Mouse (Mus musculus) gastrocnemius, adult 2 months (tissue): ENCODE data around the gene Clec1a. TPM values are rescaled to one million over a fixed set of nuclear protein-coding genes. Genes with fewer than 3 reads are reported as not detected.
"Not testable (repeated sequence)": the region's sequence is repeated elsewhere in the genome, so short reads cannot be mapped to it uniquely, and the experiment has no call there.

Experiments
- DNase-seq: peaks from one replicate; pipeline ENCODE4 v3.0.0; 2022
- H3K27ac ChIP-seq: fragments of 200-600 bp; 2 replicates; pipeline ENCODE4 v1.8.1; 2022; ENCODE audit warnings: mild to moderate bottlenecking
- H3K4me3 ChIP-seq: fragments of 200-600 bp; 2 replicates; pipeline ENCODE4 v1.8.1; 2022; ENCODE audit warnings: mild to moderate bottlenecking, moderate library complexity
- CTCF ChIP-seq: fragments of 200-600 bp; IDR thresholded peaks from 2 replicates; pipeline ENCODE4 v1.8.1; 2022; ENCODE audit warnings: antibody characterized with exemption, mild to moderate bottlenecking, moderate library complexity
- intact Hi-C: fragments of 180-260 bp; cut with DNase I; formaldehyde crosslinking; loops from one replicate; pipeline ENCODE4 v1.15.1; 2025
- long read RNA-seq, 2 experiments: library from polyadenylated mRNA; stranded (forward); transcript quantifications; one replicate each; pipeline ENCODE4 v2.0.0; 2021
- total RNA-seq, 2 experiments: library from RNA; stranded (reverse); gene quantifications; 2 replicates each; pipeline ENCODE4 v1.2.3; 2021

Clec1a gene
- 1 to 10 TPM; 1.8 to 3.0 TPM for total RNA-seq
- long read RNA-seq, experiment 1, full-length matches to known transcripts, result 2 of 3 reads
- long read RNA-seq, experiment 1, partial matches to known transcripts, result 0 of 3 reads
- long read RNA-seq, experiment 1, other reads (novel, unspliced or antisense), result 1 of 3 reads
- long read RNA-seq, experiment 2, full-length matches to known transcripts, result 3 of 4 reads
- long read RNA-seq, experiment 2, partial matches to known transcripts, result 0 of 4 reads
- long read RNA-seq, experiment 2, other reads (novel, unspliced or antisense), result 1 of 4 reads

DNA sequence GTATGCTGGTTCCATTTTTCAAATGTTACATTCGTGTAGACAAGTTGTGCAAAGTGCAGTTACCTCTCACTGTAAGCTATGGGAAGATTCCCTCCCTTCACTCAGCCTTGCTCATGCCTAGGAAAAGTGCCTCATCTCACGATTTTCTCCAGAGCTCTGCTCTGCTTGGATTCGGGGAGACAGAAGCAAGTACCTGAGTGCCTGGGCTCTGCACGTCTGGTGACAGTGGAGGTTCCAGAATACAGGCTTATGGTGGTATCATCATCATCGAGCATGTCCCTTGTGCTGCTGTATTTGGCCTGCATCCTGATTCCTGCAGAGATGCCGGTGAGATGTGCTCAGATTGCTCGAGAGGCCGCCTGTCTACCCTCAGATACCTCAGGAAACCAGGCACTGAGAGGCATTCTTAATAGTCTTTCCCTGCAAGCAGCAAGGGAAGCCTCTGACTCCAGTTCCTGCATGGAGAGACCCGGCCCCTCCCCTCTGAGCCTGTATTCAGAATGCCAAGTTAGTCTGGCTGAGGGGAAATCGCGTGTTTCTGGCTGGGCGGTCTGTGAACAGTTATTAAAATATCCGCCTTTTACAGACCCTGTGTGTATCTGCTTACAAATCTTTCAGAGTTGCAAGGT is at the start of gene Clec1a:
Gene Clec1a (minus strand): TSS at position 590 of the 629 bp plus-strand sequence.
- Histone ChIP-seq H3K27ac (peak within 1 kb of the TSS; percentile 82), H3K4me3 (peak within 1 kb of the TSS; percentile 69)
- DNase-seq, result peak; percentile 59
- no peak for TF ChIP-seq CTCF
- intact Hi-C loops, result no loop called here

- DNase-seq, H3K27ac ChIP-seq, intact Hi-C loops, H3K4me3 ChIP-seq: not testable (repeated sequence)
These were observed 47.7 kb upstream of the Clec1a start for GRCm38 (mm10) chr6:129499516-129499915.

DNA sequence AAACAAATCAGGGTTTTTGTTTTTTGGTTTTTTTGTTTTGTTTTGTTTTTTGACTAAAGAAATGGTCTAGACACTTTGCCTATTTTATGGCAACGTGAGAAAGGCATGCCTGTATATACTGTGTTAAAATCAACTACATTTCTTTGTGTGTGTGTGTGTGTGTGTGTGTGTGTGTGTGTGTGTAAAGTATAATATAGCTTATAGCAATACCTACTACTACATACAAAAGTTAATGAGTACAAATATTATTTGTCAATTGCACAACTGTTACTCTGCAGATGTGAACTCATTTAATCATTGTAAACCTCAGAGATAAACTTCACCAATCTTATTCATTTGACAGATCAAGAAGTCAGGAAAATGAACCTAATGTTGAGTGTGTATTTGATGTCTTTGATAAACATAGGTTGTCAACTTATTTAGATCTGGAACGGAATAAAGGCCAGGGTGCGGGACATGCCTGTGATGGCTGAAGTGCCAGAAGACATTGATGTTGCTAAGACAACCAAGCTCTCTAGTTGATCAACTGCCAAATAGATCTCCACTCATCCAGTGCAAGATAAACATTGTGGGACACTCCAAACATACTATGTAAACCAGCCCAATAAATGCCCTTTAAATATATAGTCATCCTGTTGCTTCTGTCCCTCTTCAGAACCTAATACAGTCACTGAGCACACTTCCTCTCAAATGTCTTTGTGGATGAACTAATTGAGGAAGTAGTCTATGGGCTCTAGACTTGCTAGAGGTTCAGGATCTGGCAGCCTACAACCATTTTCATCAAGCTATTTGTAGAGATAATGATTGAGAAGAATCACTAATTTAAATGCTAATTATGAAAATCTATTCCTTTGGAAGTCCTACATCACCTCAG is 45.8 kb upstream of the Clec1a start:
- no peak overlapping the region for H3K4me3 ChIP-seq
- TF ChIP-seq CTCF, result no peak
- DNase-seq, result no peak
- no peak overlapping the region for H3K27ac ChIP-seq
- intact Hi-C loops, result no loop called here

GRCm38 (mm10) chr6:129494924-129495323 is 43.1 kb upstream of the Clec1a start:
- DNase-seq, result no peak
- no peak overlapping the region for H3K4me3 ChIP-seq
- TF ChIP-seq CTCF, result no peak
- intact Hi-C loops, result no loop called here
- no peak overlapping the region for H3K27ac ChIP-seq

DNA sequence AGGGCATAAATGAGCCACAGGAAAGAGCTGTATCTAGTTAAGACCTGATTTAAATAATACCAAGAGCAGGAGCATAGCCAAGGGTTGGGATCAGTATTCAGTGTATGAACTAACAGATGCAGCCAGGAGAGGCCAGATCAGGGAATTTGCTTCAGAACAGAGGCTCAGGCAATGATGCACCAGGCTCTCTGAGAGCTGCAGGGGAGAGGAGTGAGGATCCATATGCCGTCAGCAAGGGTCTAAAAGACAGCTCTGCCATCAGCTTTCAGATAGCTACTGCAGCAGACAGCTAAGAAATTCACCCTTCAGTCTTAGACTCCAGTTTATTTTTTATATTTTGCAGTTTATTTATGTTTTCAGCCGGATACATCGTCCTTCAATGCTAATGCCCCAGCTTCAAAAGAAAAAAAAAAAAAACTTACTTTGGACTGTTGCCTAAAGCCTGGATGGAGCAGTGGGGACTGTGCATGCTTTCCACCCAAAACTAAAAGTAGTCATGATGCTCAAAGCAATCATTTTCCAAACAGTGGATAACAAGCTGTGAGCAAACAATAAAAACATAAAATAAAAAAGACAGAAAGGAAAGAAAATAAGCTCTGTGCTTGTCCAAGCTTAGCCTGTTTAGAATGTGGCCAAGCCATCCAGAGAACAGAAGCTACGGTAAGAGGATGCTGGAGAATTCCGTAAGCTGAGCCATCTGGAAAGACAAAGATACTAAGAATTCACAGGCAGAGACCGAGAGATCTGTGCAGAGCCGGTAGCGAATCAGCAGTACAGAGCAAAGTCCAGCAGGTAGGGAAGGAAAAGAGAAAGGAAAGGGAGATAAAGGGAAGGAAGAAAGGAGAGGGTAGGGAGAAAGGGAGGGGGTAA is 28.5 kb upstream of the Clec1a start:
- no peak overlapping the region for H3K4me3 ChIP-seq
- no peak for TF ChIP-seq CTCF
- intact Hi-C loops, result no loop called here
- no peak for DNase-seq
- no peak overlapping the region for H3K27ac ChIP-seq

DNA sequence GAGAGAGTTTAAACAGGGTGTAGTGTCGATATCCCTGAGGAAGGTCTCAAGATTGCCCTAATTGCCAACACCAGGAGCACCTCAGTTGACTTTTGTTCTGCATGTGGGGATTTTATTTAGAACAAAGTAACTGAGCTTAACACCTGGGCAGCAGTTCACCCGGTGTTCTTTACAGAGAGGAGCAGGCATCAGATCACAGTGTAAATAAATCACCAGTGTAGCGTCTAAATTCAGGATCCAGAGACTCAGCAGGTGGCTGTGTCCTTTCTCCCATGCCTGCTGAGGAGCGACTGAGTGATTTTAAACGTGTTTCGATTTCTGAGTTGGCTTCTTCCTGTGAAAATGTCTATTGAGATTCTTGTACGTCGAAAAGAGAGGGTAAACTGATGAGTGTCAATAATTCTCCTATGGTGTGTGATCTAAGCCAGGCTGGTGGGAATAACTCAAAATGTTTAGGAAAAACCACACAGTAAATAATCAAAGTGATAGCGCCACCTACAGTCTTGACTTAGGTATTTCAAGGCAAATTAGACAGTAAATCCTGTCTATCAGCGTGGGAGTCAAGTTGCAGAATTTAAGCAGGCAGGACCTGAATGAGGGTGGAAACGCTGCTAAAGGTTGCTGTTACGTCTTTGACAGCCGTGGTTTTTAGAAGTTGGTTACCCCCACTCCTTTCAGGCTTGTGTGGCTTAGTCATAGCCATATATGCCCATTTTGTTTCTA is 24.8 kb upstream of the Clec1a start:
- DNase-seq, result no peak
- peak; percentile 68 for TF ChIP-seq CTCF
- H3K4me3 ChIP-seq, result peak overlapping the region; percentile 15; the same call in 1 of the 2 replicates
- H3K27ac ChIP-seq, result no peak overlapping the region
- intact Hi-C loops, result loop anchor here (2.0 kb wide), 1 partner anchor 84 kb away; no protein-coding TSS in a partner anchor

- Histone ChIP-seq H3K27ac (no peak overlapping the region), H3K4me3 (no peak overlapping the region)
- DNase-seq, result no peak
- TF ChIP-seq CTCF, result no peak
- intact Hi-C loops, result no loop called here
These were observed 20.8 kb upstream of the Clec1a start for GRCm38 (mm10) chr6:129472627-129473026.

- no peak overlapping the region for H3K27ac ChIP-seq
- intact Hi-C loops, result no loop called here
- no peak for DNase-seq
- no peak for TF ChIP-seq CTCF
- H3K4me3 ChIP-seq, result no peak overlapping the region
These were observed 19.6 kb upstream of the Clec1a start for GRCm38 (mm10) chr6:129471386-129471785.

- intact Hi-C loops, result no loop called here
- TF ChIP-seq CTCF, result no peak
- no peak for DNase-seq
- H3K27ac ChIP-seq, result peak overlapping the region; percentile 82
- H3K4me3 ChIP-seq, result peak overlapping the region; percentile 69
These were observed 2.1 kb downstream of the Clec1a start for GRCm38 (mm10) chr6:129449743-129450142.

- no peak overlapping the region for H3K27ac ChIP-seq
- intact Hi-C loops, result no loop called here
- TF ChIP-seq CTCF, result no peak
- no peak overlapping the region for H3K4me3 ChIP-seq
- DNase-seq, result no peak
These were observed 13.8 kb downstream of the Clec1a start for GRCm38 (mm10) chr6:129438033-129438432.

GRCm38 (mm10) chr6:129436025-129436424 is 15.8 kb downstream of the Clec1a start:
- no peak for TF ChIP-seq CTCF
- Histone ChIP-seq H3K4me3 (no peak overlapping the region), H3K27ac (no peak overlapping the region)
- intact Hi-C loops, result no loop called here
- no peak for DNase-seq
